Mouse (Mus musculus): Measurements from ENCODE around the gene Pi4ka. TPM values are rescaled to one million over a fixed set of nuclear protein-coding genes. Genes with fewer than 3 reads are reported as not detected.

Gene Pi4ka
- 10 to 100 TPM; 42.8 to 45.6 TPM for total RNA-seq (2023)

GRCm38 (mm10) chr16:17405736-17406443, at the start of gene Pi4ka, which contains the start of gene Snap29:
Pi4ka (minus strand) TSS chr16:17406314.
Snap29 (plus strand) TSS chr16:17405986.

GRCm38 (mm10) chr16:17451541-17452372, 45.6 kb upstream of the Pi4ka start, which contains the start of gene Crkl:
Crkl (plus strand) TSS chr16:17451987.

GRCm38 (mm10) chr16:17331116-17331515, 75.0 kb downstream of the Pi4ka start, which contains the start of gene Serpind1:
Serpind1 (plus strand) TSS chr16:17331371.

GRCm38 (mm10) chr16:17275721-17276120, 130.4 kb downstream of the Pi4ka start, which contains the start of gene Tmem191c:
Tmem191c (plus strand) TSS chr16:17276077.

GRCm38 (mm10) chr16:17232794-17233701, 173.1 kb downstream of the Pi4ka start, which contains the start of gene Hic2:
Hic2 (plus strand) TSS chr16:17233572.

Other genes starting within 250 kb of the Pi4ka start
- gene Ube2l3, start 203.7 kb downstream of the Pi4ka start, total RNA-seq (2023): 100 to 1,000 TPM; 149 to 154 TPM
- gene Rimbp3, start 197.7 kb downstream of the Pi4ka start, total RNA-seq (2023): under 1 TPM; 0.07 to 0.33 TPM
- gene Hic2, start 172.7 kb downstream of the Pi4ka start, total RNA-seq (2023): 1 to 10 TPM; 1.1 to 1.3 TPM
- 1 to 10 TPM; 3.1 to 3.8 TPM for gene Tmem191c, start 130.2 kb downstream of the Pi4ka start, total RNA-seq (2023)
- not detected for gene Serpind1, start 74.9 kb downstream of the Pi4ka start, total RNA-seq (2023)
- 10 to 100 TPM; 16.5 to 17.9 TPM for gene Snap29, start 328 bp downstream of the Pi4ka start, total RNA-seq (2023)
- gene Crkl, start 45.7 kb upstream of the Pi4ka start, total RNA-seq (2023): 10 to 100 TPM; 32.0 to 36.4 TPM
- not detected for gene Aifm3, start 83.3 kb upstream of the Pi4ka start, total RNA-seq (2023)
- 10 to 100 TPM; 34.9 to 35.2 TPM for gene Lztr1, start 102.4 kb upstream of the Pi4ka start, total RNA-seq (2023)
- gene Thap7, start 124.8 kb upstream of the Pi4ka start, total RNA-seq (2023): 10 to 100 TPM; 16.0 to 19.1 TPM
- gene Lrrc74b, start 154.9 kb upstream of the Pi4ka start, total RNA-seq (2023): under 1 TPM in 1 of 2 experiments, not detected in 1; 0.20 TPM
- not detected for gene P2rx6, start 155.6 kb upstream of the Pi4ka start, total RNA-seq (2023)
- gene Slc7a4, start 176.9 kb upstream of the Pi4ka start, total RNA-seq (2023): under 1 TPM; 0.38 to 0.77 TPM
- 10 to 100 TPM; 24.6 to 30.2 TPM for gene Smpd4, start 213.0 kb upstream of the Pi4ka start, total RNA-seq (2023)
- gene Ccdc74a, start 240.2 kb upstream of the Pi4ka start, total RNA-seq (2023): 1 to 10 TPM; 1.0 to 1.5 TPM